Mouse (Mus musculus): ENCODE results near the gene Osbpl2. TPM values are rescaled to one million over a fixed set of nuclear protein-coding genes. Genes with fewer than 3 reads are reported as not detected.

Osbpl2 gene
- 69.9 and 77.3 TPM in 2 replicates for total RNA-seq (2023)

GRCm38 (mm10) chr2:180118661-180119438, at the start of gene Osbpl2:
TSS of gene Osbpl2 (plus strand) at chr2:180119306.

GRCm38 (mm10) chr2:180070481-180071453, 48.3 kb upstream of the Osbpl2 start, which contains the start of gene Mtg2:
TSS of gene Mtg2 (plus strand) at chr2:180070588.

GRCm38 (mm10) chr2:180103978-180104658, 15.0 kb upstream of the Osbpl2 start, which contains the start of gene Hrh3:
TSS of gene Hrh3 (minus strand) at chr2:180104488.

GRCm38 (mm10) chr2:180170806-180171521, 51.9 kb downstream of the Osbpl2 start, which contains the start of gene Adrm1:
TSS of gene Adrm1 (plus strand) at chr2:180171485.

Other genes starting within 250 kb of the Osbpl2 start
- 30.3 and 46.5 TPM in 2 replicates for gene Taf4, start 142.7 kb upstream of the Osbpl2 start, total RNA-seq (2023)
- gene Lsm14b, start 94.3 kb upstream of the Osbpl2 start, total RNA-seq (2023): 14.7 and 15.7 TPM in 2 replicates
- 128 and 158 TPM in 2 replicates for gene Psma7, start 76.9 kb upstream of the Osbpl2 start, total RNA-seq (2023)
- 3.4 and 3.8 TPM in 2 replicates for gene Ss18l1, start 76.8 kb upstream of the Osbpl2 start, total RNA-seq (2023)
- gene Mtg2, start 48.7 kb upstream of the Osbpl2 start, total RNA-seq (2023): 4.6 and 6.9 TPM in 2 replicates
- not detected in 2 replicates for gene Hrh3, start 14.8 kb upstream of the Osbpl2 start, total RNA-seq (2023)
- 69.8 and 76.8 TPM in 2 replicates for gene Adrm1, start 52.2 kb downstream of the Osbpl2 start, total RNA-seq (2023)
- 0.09 and 0.66 TPM in 2 replicates for gene Lama5, start 106.6 kb downstream of the Osbpl2 start, total RNA-seq (2023)
- gene Rps21, start 138.1 kb downstream of the Osbpl2 start, total RNA-seq (2023): 370 and 374 TPM in 2 replicates
- gene Cables2, start 154.2 kb downstream of the Osbpl2 start, total RNA-seq (2023): 21.0 and 30.1 TPM in 2 replicates
- gene Rbbp8nl, start 170.6 kb downstream of the Osbpl2 start, total RNA-seq (2023): not detected in 2 replicates
- gene Gata5, start 215.4 kb downstream of the Osbpl2 start, total RNA-seq (2023): not detected in 2 replicates